Mouse (Mus musculus) frontal cortex, postnatal 10 days (tissue): ENCODE measurements around the gene Ccnt1.
"Not testable (repeated sequence)": the region's sequence is repeated elsewhere in the genome, so short reads cannot be mapped to it uniquely, and the experiment has no call there.

ENCODE experiments used
- DNase-seq, 2 experiments: peaks; one replicate each; pipeline ENCODE4 v3.0.0; 2022; ENCODE audit warnings: low spot score in 2 of 2, mixed read lengths in 1 of 2

Gene Ccnt1

DNA sequence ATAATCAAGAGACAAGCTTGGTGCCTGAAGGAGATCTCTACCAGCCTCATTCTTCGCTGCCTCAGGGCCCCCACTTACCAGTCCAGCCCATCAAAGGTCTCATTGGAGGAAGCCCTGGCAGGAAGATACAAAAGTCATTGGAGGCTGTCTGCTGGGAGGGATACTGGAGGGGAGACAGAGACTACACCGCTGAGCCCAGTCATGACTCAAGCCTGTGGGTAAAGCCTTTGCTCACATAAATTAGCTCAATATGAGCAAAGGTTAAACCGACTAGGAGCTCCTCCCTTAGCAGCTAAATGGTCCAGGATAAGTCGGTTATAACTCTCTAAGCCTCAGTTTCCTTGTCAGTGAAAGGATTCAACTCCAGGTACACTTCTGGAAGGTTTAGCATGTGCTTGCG lies 24.3 kb upstream of the Ccnt1 start:
- DNase-seq, result no peak

DNA sequence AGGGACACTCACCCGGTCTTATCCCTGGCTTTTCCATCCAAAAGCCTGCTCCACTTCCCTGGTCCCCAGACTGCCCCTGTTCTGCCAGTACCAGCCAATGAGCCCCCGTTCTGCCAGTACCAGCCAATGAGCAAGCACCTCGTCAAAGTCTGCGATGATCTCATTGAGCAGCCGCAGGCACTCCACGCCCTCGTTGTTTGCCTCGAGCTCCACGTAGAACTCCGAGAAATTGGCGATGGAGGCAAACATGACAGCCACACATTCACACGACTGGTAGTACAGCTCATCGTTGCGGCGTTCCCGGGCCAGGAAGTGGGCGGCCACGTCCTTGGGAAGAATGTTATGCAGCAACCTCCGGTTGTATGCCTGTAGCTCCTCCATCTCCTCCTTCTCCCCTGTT lies 23.5 kb upstream of the Ccnt1 start:
- DNase-seq, result no peak

DNA sequence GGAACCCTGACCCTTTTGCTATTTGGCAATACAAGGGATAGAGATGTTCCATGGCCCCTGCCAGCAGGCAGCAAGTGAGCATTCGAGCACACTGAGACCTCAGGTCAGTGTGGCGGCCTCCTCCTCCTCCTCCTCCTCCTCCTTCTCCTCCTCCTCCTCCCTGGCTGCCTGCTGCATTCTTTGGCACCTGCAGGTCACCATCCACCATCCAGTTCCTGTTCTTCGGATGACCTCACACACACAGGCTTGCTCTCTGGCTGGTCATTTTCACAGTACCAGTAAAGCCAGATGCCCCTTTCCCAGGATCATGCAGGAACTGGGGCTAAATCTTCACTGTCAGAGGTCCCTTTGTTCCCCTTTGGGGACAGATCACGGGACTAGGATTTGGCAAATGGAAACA lies 20.7 kb upstream of the Ccnt1 start:
- DNase-seq, result no peak

DNA sequence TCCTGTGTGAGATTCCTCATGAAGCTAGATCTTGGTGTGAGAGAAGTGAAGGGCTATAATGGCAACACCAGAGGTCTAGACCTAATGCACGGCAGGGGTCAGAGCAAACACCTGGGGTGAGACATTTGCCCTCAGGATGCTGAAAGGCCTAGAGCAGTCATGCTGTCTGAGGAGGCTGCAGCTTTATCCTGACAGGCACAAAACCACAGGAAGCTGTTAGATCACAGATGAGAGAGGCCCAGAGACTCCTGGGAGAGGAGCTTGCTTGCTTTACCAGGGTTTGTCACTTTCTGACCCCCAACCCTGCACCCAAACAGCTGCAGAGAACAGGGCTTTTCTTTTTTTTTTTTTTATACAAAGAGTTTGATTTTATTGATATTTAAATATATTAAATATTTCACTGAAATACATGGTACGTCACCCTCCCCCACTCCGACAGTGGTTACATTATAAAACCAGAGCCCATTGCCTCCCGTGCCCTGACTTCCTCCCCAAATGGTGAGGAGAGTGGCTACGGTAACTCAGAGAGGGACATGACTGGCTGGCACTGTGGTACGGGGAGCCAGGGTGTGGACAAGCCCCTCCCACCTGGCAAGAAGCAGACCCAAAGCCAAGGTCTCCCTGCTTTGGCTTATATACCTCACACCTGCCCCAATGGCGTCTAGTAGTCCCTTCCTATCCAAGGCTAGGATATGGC lies 19.1 kb upstream of the Ccnt1 start:
- DNase-seq, result no peak

DNA sequence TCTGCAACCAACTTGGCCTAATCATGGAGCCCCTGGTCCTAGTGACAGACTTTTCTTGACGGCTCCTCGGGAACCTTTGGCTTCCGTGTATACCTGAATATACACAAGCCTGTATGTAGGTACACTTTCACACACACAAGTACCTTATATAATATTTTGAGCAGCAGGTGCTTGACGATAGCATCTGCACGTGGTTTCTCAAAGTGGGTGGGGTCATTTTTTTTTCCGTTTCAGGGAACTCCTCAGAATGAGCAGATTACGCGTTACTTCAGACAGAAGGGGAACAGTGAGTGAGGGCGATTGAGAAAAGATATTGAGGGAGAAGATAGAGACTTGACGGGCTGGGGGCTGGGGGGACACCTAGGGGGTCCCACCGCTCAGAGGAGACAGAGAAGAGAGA lies 17.0 kb upstream of the Ccnt1 start:
- no peak for DNase-seq

DNA sequence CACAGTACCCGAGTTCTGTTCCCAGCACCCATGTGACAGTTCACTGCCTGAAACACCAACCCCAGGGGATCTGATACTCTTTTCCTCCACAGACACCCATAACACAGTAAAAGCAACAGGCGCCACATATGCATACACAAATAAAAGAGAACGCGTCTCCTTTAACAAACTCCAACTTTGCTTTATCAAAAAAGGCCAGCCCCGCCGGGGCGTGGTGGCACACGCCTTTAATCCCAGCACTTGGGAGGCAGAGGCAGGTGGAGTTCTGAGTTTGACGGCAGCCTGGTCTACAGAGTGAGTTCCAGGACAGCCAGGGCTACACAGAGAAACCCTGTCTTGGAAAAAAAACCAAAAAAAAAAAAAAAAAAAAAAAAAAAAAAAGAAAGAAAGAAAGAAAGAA lies 15.4 kb upstream of the Ccnt1 start:
- not testable (repeated sequence) for DNase-seq

DNA sequence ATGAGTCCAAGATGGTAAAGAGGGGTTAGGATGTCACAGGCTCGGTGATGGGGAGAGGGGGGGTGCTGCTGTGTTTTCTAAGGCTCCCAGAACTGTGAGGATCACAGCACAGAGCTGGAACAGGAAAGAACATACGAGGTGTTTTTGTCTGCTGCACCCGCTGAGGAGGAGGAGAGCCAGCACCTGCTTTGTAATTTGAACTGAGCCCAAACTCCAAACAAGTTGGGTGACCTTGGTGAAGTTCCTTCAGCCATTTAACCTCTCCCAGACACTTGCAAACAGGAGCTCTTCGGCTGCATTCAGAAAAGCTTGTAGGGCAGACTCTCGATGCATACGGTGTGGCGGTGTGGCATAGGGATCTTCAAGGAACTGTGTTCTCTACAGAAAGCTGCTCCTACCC lies 14.7 kb upstream of the Ccnt1 start:
- no peak for DNase-seq

DNA sequence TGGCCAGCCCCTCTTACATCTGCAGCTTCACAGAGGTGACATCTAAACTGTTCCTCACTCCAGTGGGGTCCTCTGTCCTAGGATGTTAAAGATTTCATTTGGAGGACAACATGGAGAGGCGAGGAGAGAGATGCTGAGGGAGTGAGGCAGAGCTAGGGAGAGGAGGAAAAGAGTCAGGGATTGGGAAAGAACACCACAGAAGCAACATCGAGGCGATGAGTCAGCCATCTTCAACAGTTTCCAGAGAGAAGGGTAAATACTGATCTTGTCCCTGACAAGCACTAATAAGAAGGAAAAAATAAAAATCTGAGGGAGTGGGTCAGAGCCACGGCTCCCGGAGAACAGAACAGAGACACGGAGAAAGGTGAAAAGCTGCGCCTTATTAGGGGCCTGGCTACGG lies 12.3 kb upstream of the Ccnt1 start:
- DNase-seq, result no peak

DNA sequence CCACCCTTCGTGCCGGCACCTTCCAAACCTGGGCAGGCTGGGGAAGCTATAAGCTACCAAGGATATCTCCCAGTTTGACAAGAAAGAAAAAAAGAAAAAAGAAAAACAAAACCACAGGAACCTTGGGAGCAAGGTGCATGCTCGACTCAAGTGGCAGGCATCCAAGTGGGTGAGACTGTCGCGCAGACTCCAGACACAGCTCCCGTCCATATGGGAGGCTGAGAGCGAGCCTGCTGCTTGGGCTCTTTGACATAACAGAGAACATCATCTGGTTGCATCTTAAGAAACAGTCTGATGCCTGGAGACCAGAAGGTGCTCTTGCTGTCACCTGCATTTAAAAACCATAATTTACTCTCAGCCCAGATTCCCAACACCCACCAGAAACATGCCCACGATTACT lies 11.7 kb upstream of the Ccnt1 start:
- DNase-seq, result no peak

DNA sequence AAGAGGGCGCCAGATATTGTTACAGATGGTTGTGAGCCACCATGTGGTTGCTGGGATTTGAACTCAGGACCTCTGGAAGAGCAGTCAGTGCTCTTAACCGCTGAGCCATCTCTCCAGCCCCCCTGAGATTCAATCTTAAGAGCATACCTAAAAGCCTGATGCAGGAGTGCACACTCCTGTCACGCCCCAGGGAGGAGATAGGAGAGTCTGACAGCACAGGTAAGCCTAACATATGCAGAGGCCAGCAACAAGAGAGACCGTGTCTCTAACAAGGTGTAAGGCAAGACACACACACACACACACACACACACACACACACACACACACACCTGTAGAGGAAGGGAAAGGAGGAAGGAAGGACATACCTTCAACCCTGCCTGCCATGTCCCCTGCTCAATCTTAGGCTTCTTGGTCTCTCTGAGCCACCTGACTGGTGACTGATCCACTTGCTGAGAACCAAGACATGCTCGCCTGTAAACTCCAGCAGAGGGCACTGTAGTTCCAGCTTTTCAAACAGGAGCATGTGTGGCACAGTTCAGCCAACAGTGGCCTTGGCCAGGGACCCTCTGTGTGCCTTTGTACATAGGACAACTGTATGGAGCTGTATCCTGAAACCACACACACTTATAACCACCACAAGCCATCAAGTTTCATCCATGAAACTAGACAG lies 9.2 kb upstream of the Ccnt1 start:
- peak; percentile 52 to 72 for DNase-seq

DNA sequence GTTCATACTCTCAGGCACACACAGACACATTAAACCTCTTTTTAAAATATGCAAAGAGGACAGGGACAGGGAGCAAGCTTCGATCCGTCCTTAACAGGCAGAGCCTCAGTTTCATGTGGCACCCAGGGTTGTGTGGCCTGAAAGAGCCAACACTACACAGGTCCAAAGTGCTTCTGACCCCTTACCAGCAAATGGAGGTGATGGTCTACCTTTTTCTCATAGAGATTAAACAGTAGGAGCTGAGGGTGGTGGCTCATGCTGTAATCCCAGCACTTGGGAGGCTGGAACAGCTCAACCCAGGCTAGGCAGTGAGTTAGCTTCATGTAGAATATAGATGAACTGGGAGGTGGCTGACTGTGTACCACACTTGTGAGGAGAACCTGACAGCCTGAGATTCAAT lies 8.6 kb upstream of the Ccnt1 start:
- DNase-seq, result no peak

DNA sequence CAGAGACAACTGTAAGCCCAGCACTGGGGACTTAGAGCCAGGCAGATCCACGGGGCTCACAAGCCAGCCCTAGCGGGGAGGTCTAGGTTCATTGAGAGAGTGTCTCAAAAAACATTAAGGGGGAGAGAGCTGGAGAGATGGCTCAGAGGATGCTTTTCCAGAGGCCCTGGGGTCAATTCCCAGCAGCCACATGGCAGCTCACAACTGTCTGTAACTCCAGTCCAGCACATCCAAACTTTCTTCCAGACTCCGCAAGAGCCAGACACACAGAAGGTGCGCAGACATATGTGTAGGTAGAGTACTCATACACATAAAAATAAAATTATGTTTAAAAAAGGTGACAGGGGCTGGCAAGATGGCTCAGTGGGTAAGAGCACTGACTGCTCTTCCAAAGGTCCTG lies 2.6 kb upstream of the Ccnt1 start:
- no peak for DNase-seq

DNA sequence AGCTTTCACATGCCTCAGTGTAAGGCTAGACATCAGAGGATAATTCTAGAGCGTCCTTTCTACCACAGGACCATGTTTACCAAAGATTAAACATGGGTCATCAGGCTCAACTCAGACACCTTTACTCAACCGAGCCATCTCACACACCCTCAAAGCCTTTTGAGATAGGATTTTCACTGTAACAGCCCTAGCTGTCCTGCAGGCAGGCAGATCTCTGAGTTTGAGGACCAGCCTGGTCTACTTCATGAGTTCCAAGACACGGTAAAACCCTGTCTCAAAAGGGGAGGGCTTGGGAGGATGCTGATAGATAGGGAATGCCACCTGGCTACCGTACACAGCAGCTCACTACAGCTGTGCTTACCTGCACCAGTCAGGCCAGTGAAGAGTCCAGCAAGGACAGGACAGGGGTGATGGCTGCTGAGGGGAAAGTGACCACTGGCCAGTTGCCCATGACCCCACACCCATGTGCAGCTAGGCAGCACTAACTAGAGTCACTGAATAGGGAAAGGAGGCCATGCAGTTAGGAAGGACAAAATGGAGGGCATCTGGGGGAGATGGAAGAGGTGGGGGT lies 843 bp downstream of the Ccnt1 start:
- DNase-seq, result peak in 1 of 2 experiments; percentile 30

DNA sequence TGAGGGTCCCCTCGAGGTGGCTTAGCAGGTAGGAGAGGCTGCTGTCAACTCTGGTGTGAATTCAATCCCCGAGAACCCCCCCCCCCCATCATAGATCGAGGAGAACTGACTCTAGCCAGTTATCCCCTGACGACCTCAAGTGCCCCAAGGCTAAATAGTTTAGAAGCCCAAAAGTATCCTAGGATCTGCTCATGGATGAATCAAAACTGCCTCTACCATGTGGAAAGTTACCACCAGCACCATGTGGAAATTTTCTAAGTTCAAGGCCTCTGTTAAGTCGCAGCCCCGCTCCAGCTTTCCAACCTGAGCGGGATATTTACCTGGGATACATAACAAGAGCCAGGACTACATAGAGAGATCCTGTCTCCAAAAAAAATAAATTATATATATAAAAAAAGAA lies 1.5 kb downstream of the Ccnt1 start:
- DNase-seq, result no peak

DNA sequence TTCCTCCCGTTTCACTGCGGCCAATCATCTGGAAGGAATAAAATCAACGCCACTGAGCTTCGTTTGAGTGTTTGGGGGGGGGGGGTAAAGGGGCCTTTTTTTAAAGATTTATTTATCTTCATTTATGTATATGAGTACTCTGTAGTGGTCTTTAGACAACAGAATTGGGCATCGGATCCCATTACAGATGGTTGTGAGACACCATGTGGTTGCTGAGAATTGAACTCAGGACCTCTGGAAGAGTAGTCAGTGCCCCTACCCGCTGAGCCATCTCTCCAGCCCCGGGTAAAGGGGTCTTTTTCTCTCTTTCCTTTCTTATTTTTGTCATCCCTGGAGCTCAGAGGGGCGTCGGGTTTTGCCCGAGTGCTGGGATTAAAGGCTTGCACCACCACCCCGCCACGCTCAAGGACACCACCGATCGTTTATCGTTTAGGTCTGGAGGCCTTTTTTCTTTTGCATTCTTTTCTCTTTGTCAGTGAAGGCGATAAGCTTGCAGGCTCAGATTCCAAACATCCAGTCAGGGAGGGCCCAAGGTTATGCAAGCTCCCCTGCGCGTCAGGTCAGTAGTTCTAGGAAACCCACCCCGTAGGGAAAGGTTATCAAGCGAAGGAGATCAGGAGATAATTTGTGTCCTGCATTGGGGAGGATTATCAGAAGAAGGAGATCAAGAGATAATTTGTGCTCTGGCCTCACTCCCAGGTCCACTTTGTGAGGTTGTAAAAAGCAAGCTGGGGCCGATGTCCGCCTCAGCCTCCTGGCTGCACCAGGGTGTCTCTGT lies 2.3 kb downstream of the Ccnt1 start:
- DNase-seq, result no peak

DNA sequence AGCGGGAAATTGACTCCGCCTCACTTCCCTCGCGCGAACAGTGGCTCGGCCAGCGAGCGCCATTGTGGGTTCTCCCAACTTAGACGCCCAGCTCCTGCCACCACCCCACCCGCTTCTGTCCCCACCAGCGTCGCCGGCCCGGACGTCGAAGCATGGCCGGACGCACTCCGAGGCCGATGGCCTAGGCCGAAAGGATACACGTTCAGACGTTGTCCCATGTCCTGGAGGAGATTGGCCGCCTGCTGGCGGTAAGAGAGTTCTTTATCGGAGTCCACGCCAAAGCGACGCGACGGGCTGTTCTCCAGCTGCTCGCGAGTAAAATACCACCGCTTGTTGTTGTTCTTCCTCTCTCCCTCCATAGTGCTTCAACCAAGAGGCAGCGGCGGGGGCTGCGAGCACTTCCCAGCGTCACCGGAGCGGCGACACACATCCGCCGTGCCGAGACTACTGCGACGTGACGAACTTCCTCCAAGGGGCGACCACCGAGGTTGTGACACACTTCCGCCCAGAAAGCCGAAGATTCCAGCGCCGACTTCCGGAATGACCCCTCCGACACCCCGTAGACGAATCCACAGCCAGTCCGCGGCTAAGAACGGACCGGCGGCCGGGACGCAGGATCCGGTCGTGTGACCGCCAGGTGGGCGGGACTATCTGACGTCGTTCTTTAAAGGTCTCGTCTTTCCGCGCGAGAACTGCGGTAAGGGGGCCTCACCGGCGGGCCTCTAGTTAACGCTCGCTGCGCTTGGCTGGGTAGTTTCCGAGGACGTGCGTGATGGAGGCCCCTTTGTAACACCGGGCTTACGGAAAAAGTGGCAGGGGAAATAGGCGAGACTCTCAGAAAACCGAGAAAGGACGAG lies 3.2 kb downstream of the Ccnt1 start:
- peak; percentile 99 to 100 for DNase-seq

DNA sequence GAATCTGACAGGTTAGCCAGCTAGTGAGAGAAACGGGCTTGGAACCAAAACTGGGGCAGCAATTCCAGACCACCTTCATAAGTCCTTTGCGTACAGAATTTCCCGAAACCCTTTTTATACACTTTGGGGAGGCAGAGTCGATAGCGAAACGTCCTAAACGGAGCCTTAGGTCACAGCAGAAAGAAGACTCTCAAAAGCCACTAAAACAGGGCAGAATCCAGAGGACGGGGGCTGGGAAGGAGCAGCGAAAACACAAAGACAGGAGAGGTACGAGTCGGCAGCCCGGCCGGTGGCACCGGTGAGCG lies 3.8 kb downstream of the Ccnt1 start:
- no peak for DNase-seq

DNA sequence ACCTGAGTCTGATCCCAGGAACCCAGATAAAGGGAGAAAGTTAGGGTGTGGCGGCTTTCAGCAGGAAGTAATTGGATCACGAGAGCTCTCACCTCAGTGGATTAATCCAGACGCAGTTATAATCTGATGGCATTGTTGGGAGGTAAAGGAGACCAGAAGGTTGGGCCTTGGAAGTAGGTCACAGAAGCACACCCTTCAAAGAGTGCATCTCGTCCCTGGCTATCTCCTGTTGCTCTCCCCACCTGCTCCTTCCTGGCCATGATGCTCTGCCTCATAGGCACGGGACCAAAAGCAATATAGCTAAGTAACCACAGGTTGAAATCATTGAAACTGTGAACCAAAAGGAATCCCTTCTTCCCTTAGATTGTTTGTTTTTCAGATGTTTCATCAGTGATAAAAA lies 13.5 kb downstream of the Ccnt1 start:
- no peak for DNase-seq

DNA sequence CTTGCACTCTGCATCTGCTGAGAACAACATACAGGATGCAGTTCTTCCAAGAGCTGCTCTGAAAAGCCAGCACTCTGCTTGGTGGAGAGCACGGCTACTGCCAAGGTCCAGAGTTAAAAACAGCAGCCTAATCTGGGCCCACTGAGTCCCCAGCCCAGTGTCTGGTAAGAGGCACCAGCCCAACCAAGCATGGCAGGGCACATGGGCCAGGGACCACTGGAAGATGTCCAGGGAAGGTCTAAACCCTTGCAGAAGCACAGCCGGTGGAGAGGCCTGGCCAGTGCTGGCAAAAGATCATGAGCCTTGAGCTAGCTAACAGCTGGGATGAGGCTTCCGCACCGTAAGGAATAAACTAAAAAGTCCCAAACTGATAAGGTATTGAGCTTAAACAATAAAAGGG lies 14.8 kb downstream of the Ccnt1 start:
- DNase-seq, result no peak

DNA sequence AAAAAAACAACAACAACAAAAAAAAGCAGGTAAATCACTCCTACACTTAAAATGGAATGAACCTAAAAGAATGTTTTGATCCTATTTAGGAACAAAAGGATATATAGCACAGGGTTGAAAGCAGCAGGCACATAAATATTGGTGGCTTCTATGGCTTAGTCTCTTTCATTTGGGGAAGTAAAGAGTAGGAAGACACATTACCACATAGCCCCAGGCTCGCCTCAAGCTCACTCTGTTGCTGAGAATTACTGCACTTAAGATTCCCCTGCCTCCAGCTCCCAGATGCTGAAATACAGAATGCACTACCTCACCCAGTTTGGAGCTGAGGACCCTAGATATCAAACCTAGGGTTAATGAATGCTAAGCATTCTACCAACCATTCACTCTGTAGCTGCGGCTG lies 18.0 kb downstream of the Ccnt1 start:
- DNase-seq, result no peak

DNA sequence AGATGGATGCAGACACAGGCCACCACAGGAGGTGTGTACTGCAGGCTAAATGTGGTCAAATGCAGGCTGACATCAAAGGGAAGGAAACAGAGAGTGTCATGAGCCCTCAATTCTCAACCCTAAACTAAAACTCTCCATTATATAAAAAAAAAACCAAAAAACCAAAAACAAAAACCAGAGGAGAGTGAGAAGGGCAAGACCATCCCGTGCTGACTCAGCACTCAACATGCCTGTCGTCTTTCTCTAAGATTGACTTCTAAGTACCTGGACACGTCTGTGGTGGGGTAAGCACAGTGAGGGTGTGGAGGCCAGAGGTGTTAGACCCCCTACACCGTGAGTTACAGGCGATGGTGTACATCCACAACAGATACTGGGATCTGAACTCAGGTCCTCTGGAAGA lies 23.9 kb downstream of the Ccnt1 start:
- no peak for DNase-seq

DNA sequence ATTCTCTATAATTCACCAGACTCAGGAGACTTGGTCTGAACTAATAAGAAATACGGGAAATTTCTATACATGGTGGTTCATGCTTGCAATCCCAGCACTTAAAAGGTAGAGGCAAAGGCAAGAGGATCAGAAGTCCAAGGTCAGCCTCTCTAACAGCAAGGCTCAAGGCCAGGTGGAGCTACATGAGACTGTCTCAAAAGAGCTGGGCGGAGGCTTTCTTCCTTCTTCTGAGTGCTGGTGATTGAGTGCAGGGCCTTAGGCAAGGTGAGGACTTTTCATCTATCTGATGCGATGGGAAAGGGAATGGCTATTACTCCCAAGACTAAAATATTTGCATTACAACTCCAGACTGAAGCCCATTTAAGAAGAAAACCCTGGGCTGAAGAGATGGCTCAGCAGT lies 25.6 kb downstream of the Ccnt1 start:
- no peak for DNase-seq
